32 mouse cellular contexts compared by ENCODE assay signal in the genomic region with DNA sequence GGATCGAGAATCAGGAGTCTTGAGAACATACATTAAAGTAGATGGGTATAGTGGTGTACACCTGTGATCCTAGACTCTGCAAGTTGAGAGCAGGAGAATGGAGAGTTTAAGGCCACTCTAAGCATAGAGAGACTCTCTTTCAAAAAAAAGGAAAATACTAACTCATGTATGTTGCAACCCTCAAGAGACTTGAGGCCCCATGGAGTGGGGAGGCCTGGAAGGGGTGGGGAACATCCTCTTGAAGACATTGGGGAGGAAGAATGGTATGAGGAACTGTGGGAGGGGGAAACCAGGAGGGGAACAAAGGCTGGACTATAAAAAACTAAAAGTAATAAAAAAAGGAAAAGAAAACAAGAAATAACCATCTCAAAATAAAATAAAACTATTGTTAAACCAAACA. TPM values are rescaled to one million over a fixed set of nuclear protein-coding genes. Genes with fewer than 3 reads are reported as not detected.
DNase-seq lines count a peak whose midpoint lies in the region; ATAC-seq lines count a peak whose summit lies in the region.
"Had no signal": no experiment of that assay in that cellular context is flagged by ENCODE, and none has a peak within 500 bp of the region (broad histone marks: within the 10 kb centered on the region; RNA-seq: fewer than 3 reads in every experiment).

No protein-coding gene starts in this region.

- peak; percentile 9 for DNase-seq in heart, embryonic 10.5 days (ENCODE audit: low spot score)
- no peak for DNase-seq in heart, postnatal 25 days (ENCODE audit: low spot score)
- DNase-seq in lung, postnatal 10 days = no peak
- DNase-seq in lung, postnatal 4 days = peak; percentile 18 to 46
- DNase-seq in adrenal gland, postnatal 25 days = no peak
- DNase-seq: adrenal gland, adult 8-10 months; adrenal gland, postnatal 36 days; cerebellum, adult 18-20 months; cerebellum, adult 9-11 months; cerebellum, postnatal 25 days; forebrain, postnatal 0 days; gastrocnemius, adult 2 months; gastrocnemius, postnatal 14 days; heart, adult 11 months; heart, postnatal 14 days had no signal

- H3K27me3 ChIP-seq in heart, embryonic 10.5 days (ENCODE audit: insufficient read depth, poor library complexity, severe bottlenecking) = no peaks in the 10 kb centered on the region
- no peaks in the 10 kb centered on the region for H3K27me3 ChIP-seq in lung, embryonic 16.5 days (ENCODE audit: control insufficient read depth, insufficient read depth, low read depth, low read length)
- H3K27me3 ChIP-seq: embryonic facial prominence, embryonic 12.5 days; embryonic facial prominence, embryonic 15.5 days; heart, embryonic 12.5 days; heart, embryonic 15.5 days; hindbrain, embryonic 13.5 days had no signal

- H3K9me3 ChIP-seq in heart, embryonic 10.5 days = no peaks in the 10 kb centered on the region
- no peaks in the 10 kb centered on the region for H3K9me3 ChIP-seq in lung, embryonic 16.5 days (ENCODE audit: control insufficient read depth, low read length)
- H3K9me3 ChIP-seq: embryonic facial prominence, embryonic 12.5 days; embryonic facial prominence, embryonic 15.5 days; heart, embryonic 12.5 days; heart, embryonic 15.5 days; hindbrain, embryonic 10.5 days; hindbrain, embryonic 13.5 days had no signal

- H3K27ac ChIP-seq in heart, embryonic 10.5 days = no peak overlapping the region
- H3K27ac ChIP-seq in lung, embryonic 16.5 days (ENCODE audit: low read length) = no peak overlapping the region
- H3K27ac ChIP-seq: embryonic facial prominence, embryonic 12.5 days; embryonic facial prominence, embryonic 15.5 days; gastrocnemius, adult 2 months; heart, embryonic 15.5 days; hindbrain, embryonic 10.5 days; hindbrain, embryonic 13.5 days had no signal

- no peak overlapping the region for H3K9ac ChIP-seq in lung, embryonic 16.5 days (ENCODE audit: low read length)
- H3K9ac ChIP-seq: embryonic facial prominence, embryonic 12.5 days; embryonic facial prominence, embryonic 15.5 days; forebrain, postnatal 0 days; heart, embryonic 12.5 days; heart, embryonic 15.5 days; hindbrain, embryonic 13.5 days had no signal

- 96% methylated on average over 1 of the region's 1 CpGs for WGBS in heart, embryonic 10.5 days
- WGBS in lung, embryonic 16.5 days = 82% methylated on average over 1 of the region's 1 CpGs

- ATAC-seq in lung, embryonic 16.5 days (ENCODE audit: low read depth) = peak; percentile 67; the same call in 1 of the 2 replicates
- ATAC-seq: activated CD4-positive, CD25-positive, alpha-beta regulatory T cell, adult 4 months; forebrain, embryonic 14.5 days; forebrain, postnatal 0 days; hindbrain, embryonic 16.5 days; inflammation-experienced regulatory T-cells, adult 6 months had no signal

- no peak overlapping the region for H3K4me2 ChIP-seq in lung, embryonic 16.5 days (ENCODE audit: low read depth, low read length)
- H3K4me2 ChIP-seq: embryonic facial prominence, embryonic 12.5 days; embryonic facial prominence, embryonic 15.5 days; heart, embryonic 12.5 days; heart, embryonic 15.5 days; hindbrain, embryonic 13.5 days had no signal

- H3K36me3 ChIP-seq in heart, embryonic 10.5 days = no peaks in the 10 kb centered on the region
- H3K36me3 ChIP-seq in lung, embryonic 16.5 days (ENCODE audit: control insufficient read depth, insufficient read depth, low read length) = no peaks in the 10 kb centered on the region
- H3K36me3 ChIP-seq: embryonic facial prominence, embryonic 12.5 days; embryonic facial prominence, embryonic 15.5 days; heart, embryonic 12.5 days; heart, embryonic 15.5 days; hindbrain, embryonic 10.5 days; hindbrain, embryonic 13.5 days had no signal

- intact Hi-C loops in heart, postnatal 25 days (cut with DNase I) = no loop called here

- H3K4me3 ChIP-seq in heart, embryonic 10.5 days = no peak overlapping the region
- H3K4me3 ChIP-seq in lung, embryonic 16.5 days (ENCODE audit: low read length) = no peak overlapping the region
- H3K4me3 ChIP-seq: embryonic facial prominence, embryonic 12.5 days; embryonic facial prominence, embryonic 15.5 days; gastrocnemius, adult 2 months; heart, embryonic 12.5 days; heart, embryonic 15.5 days; hindbrain, embryonic 10.5 days; hindbrain, embryonic 13.5 days had no signal

- H3K4me1 ChIP-seq in heart, embryonic 10.5 days = no peaks in the 10 kb centered on the region
- no peaks in the 10 kb centered on the region for H3K4me1 ChIP-seq in lung, embryonic 16.5 days (replicated peaks; ENCODE audit: control insufficient read depth, insufficient read depth, low read length)
- H3K4me1 ChIP-seq: embryonic facial prominence, embryonic 12.5 days; embryonic facial prominence, embryonic 15.5 days; hindbrain, embryonic 10.5 days; hindbrain, embryonic 13.5 days had no signal

RNA-seq across cellular contexts. Expression of a gene that starts 16.4 kb away (rescaled TPM):
- not detected in 2 replicates for polyA plus RNA-seq in heart, embryonic 10.5 days (2016; fragmentation: Nextera tagmentation; extraction: Ambion mirVana)
- not detected for total RNA-seq in heart, postnatal 25 days (2021)
- 3.3 and 6.7 TPM in 2 replicates for polyA plus RNA-seq in lung, embryonic 16.5 days (2015; fragmentation: Nextera tagmentation; extraction: Ambion mirVana)
- not detected in 2 replicates for total RNA-seq in adrenal gland, postnatal 25 days (2021)
- total RNA-seq: adrenal gland, adult 8-10 months; adrenal gland, postnatal 36 days; common myeloid progenitor, adult 5-6 weeks; forebrain, postnatal 0 days; gastrocnemius, adult 2 months; gastrocnemius, postnatal 14 days; gastrocnemius, postnatal 4 days; heart, adult 8-10 months had no signal
- polyA plus RNA-seq: activated CD4-positive, CD25-positive, alpha-beta regulatory T cell, adult 4 months; embryonic facial prominence, embryonic 12.5 days; forebrain, embryonic 11.5 days; forebrain, embryonic 14.5 days; forebrain, postnatal 0 days; frontal cortex, adult 2 months; heart, embryonic 12.5 days; heart, embryonic 15.5 days; hindbrain, embryonic 10.5 days; hindbrain, embryonic 13.5 days; hindbrain, embryonic 16.5 days; inflammation-experienced regulatory T-cells, adult 6 months had no signal

RNA-seq across cellular contexts. Expression of a gene that starts 17.3 kb away (rescaled TPM):
- 0.59 TPM in 1 of 2 replicates, not detected in the other for polyA plus RNA-seq in heart, embryonic 10.5 days (2016; fragmentation: Nextera tagmentation; extraction: Ambion mirVana)
- not detected for total RNA-seq in heart, postnatal 25 days (2021)
- polyA plus RNA-seq in lung, embryonic 16.5 days (2015; fragmentation: Nextera tagmentation; extraction: Ambion mirVana) = 0.31 and 0.39 TPM in 2 replicates
- total RNA-seq in adrenal gland, postnatal 25 days (2021) = 1.1 TPM in 1 of 2 replicates, not detected in the other
- total RNA-seq: adrenal gland, adult 8-10 months; common myeloid progenitor, adult 5-6 weeks; ES-E14; forebrain, postnatal 0 days; gastrocnemius, adult 2 months; gastrocnemius, postnatal 14 days; heart, adult 8-10 months; heart, postnatal 14 days had no signal
- polyA plus RNA-seq: activated CD4-positive, CD25-positive, alpha-beta regulatory T cell, adult 4 months; embryonic facial prominence, embryonic 12.5 days; embryonic facial prominence, embryonic 15.5 days; forebrain, embryonic 11.5 days; forebrain, embryonic 14.5 days; forebrain, postnatal 0 days; frontal cortex, adult 2 months; heart, embryonic 15.5 days; hindbrain, embryonic 10.5 days; hindbrain, embryonic 13.5 days; hindbrain, embryonic 16.5 days; inflammation-experienced regulatory T-cells, adult 6 months had no signal

RNA-seq across cellular contexts. Expression of a gene that starts 37.0 kb away (rescaled TPM):
- 0.67 and 0.70 TPM in 2 replicates for polyA plus RNA-seq in heart, embryonic 10.5 days (2016; fragmentation: Nextera tagmentation; extraction: Ambion mirVana)
- under 1 TPM in 1 of 2 experiments, not detected in 1; 0.64 TPM for total RNA-seq in heart, postnatal 25 days (2021)
- 225 and 310 TPM in 2 replicates for polyA plus RNA-seq in lung, embryonic 16.5 days (2015; fragmentation: Nextera tagmentation; extraction: Ambion mirVana)
- total RNA-seq in adrenal gland, postnatal 25 days (2021) = 0.79 TPM in 1 of 2 replicates, not detected in the other
- total RNA-seq: common myeloid progenitor, adult 5-6 weeks; ES-E14; forebrain, postnatal 0 days; gastrocnemius, adult 2 months; gastrocnemius, postnatal 14 days had no signal
- polyA plus RNA-seq: activated CD4-positive, CD25-positive, alpha-beta regulatory T cell, adult 4 months; embryonic facial prominence, embryonic 12.5 days; embryonic facial prominence, embryonic 15.5 days; forebrain, embryonic 11.5 days; forebrain, embryonic 14.5 days; forebrain, postnatal 0 days; frontal cortex, adult 2 months; hindbrain, embryonic 10.5 days; hindbrain, embryonic 13.5 days; hindbrain, embryonic 16.5 days; inflammation-experienced regulatory T-cells, adult 6 months had no signal

Comparison
In these comparisons a context has a peak if more than half of its experiments do, and no peak if none do; other contexts are left out.
1. DNase-seq: peak in heart, embryonic 10.5 days (single experiment) and lung, postnatal 4 days (2 of 2); none in heart, postnatal 25 days (single experiment), lung, postnatal 10 days (single experiment) and adrenal gland, postnatal 25 days (single experiment).